Mouse (Mus musculus): Measurements from ENCODE around the gene Cdkl4.

Gene Cdkl4

GRCm38 (mm10) chr17:80518811-80519210, 58.8 kb downstream of the Cdkl4 start:
- DNase-seq (ENCODE audit: extremely low spot score, low read depth, low spot score): no peak

GRCm38 (mm10) chr17:80517244-80517643, 60.4 kb downstream of the Cdkl4 start:
- no peak for DNase-seq (ENCODE audit: extremely low spot score, low read depth, low spot score)

- DNase-seq (ENCODE audit: extremely low spot score, low read depth, low spot score): no peak
These were observed 61.7 kb downstream of the Cdkl4 start for GRCm38 (mm10) chr17:80515956-80516355.

GRCm38 (mm10) chr17:80515513-80515912, 62.1 kb downstream of the Cdkl4 start:
- no peak for DNase-seq (ENCODE audit: extremely low spot score, low read depth, low spot score)

GRCm38 (mm10) chr17:80513766-80514165, 63.8 kb downstream of the Cdkl4 start:
- DNase-seq (ENCODE audit: extremely low spot score, low read depth, low spot score): no peak

- no peak for DNase-seq (ENCODE audit: extremely low spot score, low read depth, low spot score)
These were observed 67.2 kb downstream of the Cdkl4 start for GRCm38 (mm10) chr17:80510459-80510855.

GRCm38 (mm10) chr17:80509494-80510458, 67.8 kb downstream of the Cdkl4 start:
- DNase-seq (ENCODE audit: extremely low spot score, low read depth, low spot score): no peak

- no peak for DNase-seq (ENCODE audit: extremely low spot score, low read depth, low spot score)
These were observed 71.8 kb downstream of the Cdkl4 start for GRCm38 (mm10) chr17:80505766-80506165.

GRCm38 (mm10) chr17:80505342-80505741, 72.3 kb downstream of the Cdkl4 start:
- DNase-seq (ENCODE audit: extremely low spot score, low read depth, low spot score): no peak

GRCm38 (mm10) chr17:80501805-80502172, 75.8 kb downstream of the Cdkl4 start:
- DNase-seq (ENCODE audit: extremely low spot score, low read depth, low spot score): no peak

- DNase-seq (ENCODE audit: extremely low spot score, low read depth, low spot score): no peak
These were observed 76.4 kb downstream of the Cdkl4 start for GRCm38 (mm10) chr17:80501037-80501804.

GRCm38 (mm10) chr17:80500025-80500424, 77.6 kb downstream of the Cdkl4 start:
- no peak for DNase-seq (ENCODE audit: extremely low spot score, low read depth, low spot score)

- no peak for DNase-seq (ENCODE audit: extremely low spot score, low read depth, low spot score)
These were observed 78.9 kb downstream of the Cdkl4 start for GRCm38 (mm10) chr17:80498600-80499268.

- no peak for DNase-seq (ENCODE audit: extremely low spot score, low read depth, low spot score)
These were observed 80.4 kb downstream of the Cdkl4 start for GRCm38 (mm10) chr17:80497183-80497601.

GRCm38 (mm10) chr17:80496607-80497170, 80.9 kb downstream of the Cdkl4 start:
- DNase-seq (ENCODE audit: extremely low spot score, low read depth, low spot score): no peak

GRCm38 (mm10) chr17:80496185-80496584, 81.4 kb downstream of the Cdkl4 start:
- no peak for DNase-seq (ENCODE audit: extremely low spot score, low read depth, low spot score)

- DNase-seq (ENCODE audit: extremely low spot score, low read depth, low spot score): no peak
These were observed 83.7 kb downstream of the Cdkl4 start for GRCm38 (mm10) chr17:80493891-80494290.

GRCm38 (mm10) chr17:80492811-80493210, 84.8 kb downstream of the Cdkl4 start:
- DNase-seq (ENCODE audit: extremely low spot score, low read depth, low spot score): no peak

GRCm38 (mm10) chr17:80492274-80492673, 85.3 kb downstream of the Cdkl4 start:
- DNase-seq (ENCODE audit: extremely low spot score, low read depth, low spot score): no peak

GRCm38 (mm10) chr17:80490166-80490565, 87.4 kb downstream of the Cdkl4 start:
- DNase-seq (ENCODE audit: extremely low spot score, low read depth, low spot score): no peak

- DNase-seq (ENCODE audit: extremely low spot score, low read depth, low spot score): no peak
These were observed 88.7 kb downstream of the Cdkl4 start for GRCm38 (mm10) chr17:80488918-80489317.
